Mouse (Mus musculus) megakaryocyte-erythroid progenitor cell, adult 5-6 weeks (primary cell): ENCODE data around the gene Catsper1. TPM values are rescaled to one million over a fixed set of nuclear protein-coding genes. Genes with fewer than 3 reads are reported as not detected.
"Not testable (repeated sequence)": the region's sequence is repeated elsewhere in the genome, so short reads cannot be mapped to it uniquely, and the experiment has no call there.

ENCODE experiments used
- ATAC-seq: replicated peaks from 2 replicates; pipeline ENCODE4 v1.8.0; 2016; ENCODE audit warnings: mild to moderate bottlenecking, inconsistent platforms; ENCODE audit not compliant: severe bottlenecking, poor library complexity, low FRiP score, low TSS enrichment
- total RNA-seq, 2 experiments: library from RNA; stranded (forward) in 1 of 2; stranded (reverse) in 1 of 2; fragments of 200-1000, 215-1000 nt in 1 of 2; fragments of >200 nt in 1 of 2; fragmentation: Nextera tagmentation in 1 of 2; gene quantifications; 2 replicates each; pipeline ENCODE4 v1.2.3; 2014 to 2017

The Catsper1 gene
- total RNA-seq, 2 experiments from 2014 or later, result not detected

GRCm38 (mm10) chr19:5348526-5349501 lies 13.3 kb downstream of the Catsper1 start:
- ATAC-seq, result peak; percentile 71

GRCm38 (mm10) chr19:5349502-5349873 lies 13.9 kb downstream of the Catsper1 start, which contains the start of gene Cst6:
Cst6 (minus strand) TSS chr19:5349574.
- not testable (repeated sequence) for ATAC-seq

GRCm38 (mm10) chr19:5353609-5354008 lies 18.1 kb downstream of the Catsper1 start:
- no peak for ATAC-seq

DNA sequence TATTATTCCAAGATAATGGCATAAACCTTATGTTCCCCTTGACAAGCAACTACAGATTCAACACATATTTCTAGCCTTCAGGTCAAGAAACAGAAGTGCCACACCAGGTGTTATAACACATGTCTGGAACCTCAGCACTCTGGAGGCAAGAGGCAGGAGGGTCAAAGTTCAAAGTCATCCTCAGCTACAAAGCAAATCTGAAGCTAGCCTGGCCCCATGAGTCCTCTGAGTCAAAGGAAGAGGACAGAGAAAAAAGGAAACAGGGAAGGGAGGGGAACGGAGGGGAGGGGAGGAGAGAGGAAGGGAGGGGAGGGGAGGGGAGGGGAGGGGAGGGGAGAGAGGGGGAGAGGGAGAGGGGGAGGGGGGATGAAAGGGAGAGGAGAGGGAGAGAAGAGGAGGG lies 20.5 kb downstream of the Catsper1 start:
- no peak for ATAC-seq

- no peak for ATAC-seq
Observed at GRCm38 (mm10) chr19:5362186-5362585, 26.6 kb downstream of the Catsper1 start.

- no peak for ATAC-seq
Observed at GRCm38 (mm10) chr19:5364124-5364523, 28.6 kb downstream of the Catsper1 start.

DNA sequence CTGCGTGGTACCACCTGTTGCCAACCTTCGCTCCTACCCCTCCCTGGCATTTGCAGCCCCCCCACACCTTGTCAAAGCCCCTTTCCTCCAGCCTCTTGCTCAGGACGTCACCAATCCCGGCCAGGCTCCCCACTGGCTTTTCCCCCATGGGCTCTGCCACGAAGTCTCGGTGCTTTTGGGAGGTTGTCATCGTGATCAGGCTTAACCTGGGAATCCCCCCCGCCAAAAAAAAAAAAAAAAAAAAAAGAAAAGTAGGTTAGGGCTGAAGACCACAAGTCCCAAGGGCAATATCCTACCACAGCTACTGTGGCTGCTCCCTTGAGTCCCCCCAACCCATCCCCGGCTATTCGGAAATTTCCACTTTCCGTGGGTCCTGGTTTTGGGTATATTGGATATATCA lies 30.2 kb downstream of the Catsper1 start:
- no peak for ATAC-seq

DNA sequence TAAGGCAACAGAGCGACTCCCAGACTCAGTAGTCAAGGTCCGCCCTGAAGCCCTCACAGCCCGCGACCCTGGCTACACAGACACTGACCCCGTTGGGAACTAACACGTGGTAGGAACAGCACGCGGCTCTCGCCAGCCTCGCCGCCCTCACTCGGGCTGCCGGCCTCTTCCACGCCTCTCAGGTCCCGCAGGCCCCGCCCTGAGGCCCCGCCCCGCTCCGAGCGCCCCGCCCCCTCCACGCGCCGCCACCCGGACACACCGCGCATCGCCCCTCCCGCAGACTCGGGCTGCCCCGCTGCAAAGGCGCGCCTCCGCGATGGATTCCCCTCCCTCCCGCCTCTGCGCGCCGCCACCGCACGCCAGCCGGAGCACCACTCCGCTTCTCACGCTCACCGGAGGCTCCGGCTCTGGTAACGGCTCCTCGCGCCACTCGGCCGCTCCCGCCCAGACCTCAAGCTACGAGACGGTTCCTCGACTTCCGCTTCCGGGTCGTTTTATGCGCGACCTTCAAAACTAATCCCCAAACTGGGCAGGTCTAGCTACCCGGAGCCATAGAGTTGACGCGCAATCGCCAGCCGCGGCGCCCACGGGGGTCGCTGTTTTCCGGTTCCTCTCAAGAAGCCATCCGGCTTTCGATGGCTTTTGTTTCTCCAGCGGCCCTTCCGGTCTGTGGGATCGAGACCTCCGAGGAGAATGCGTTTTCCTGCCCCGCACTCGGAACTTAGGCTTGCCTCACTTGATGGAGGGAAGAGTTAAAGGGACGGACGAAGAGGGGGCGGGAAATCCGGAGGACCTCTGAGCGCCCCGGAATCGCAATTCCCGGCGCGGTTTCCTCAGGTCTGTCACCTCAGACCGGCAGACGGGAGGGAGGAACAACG lies 30.9 kb downstream of the Catsper1 start, which contains the start of gene Eif1ad:
Eif1ad (plus strand) TSS at position 567 of the 878 bp plus-strand sequence.
- peak; percentile 79 for ATAC-seq

GRCm38 (mm10) chr19:5367053-5367359 lies 31.5 kb downstream of the Catsper1 start, which contains the start of gene Banf1:
Banf1 (minus strand) TSS chr19:5367168.
- ATAC-seq, result peak; percentile 25

- ATAC-seq, result no peak
Observed at GRCm38 (mm10) chr19:5367455-5367854, 31.9 kb downstream of the Catsper1 start.

- no peak for ATAC-seq
Observed at GRCm38 (mm10) chr19:5370932-5371331, 35.4 kb downstream of the Catsper1 start.

- ATAC-seq, result no peak
Observed at GRCm38 (mm10) chr19:5372724-5373123, 37.2 kb downstream of the Catsper1 start.

DNA sequence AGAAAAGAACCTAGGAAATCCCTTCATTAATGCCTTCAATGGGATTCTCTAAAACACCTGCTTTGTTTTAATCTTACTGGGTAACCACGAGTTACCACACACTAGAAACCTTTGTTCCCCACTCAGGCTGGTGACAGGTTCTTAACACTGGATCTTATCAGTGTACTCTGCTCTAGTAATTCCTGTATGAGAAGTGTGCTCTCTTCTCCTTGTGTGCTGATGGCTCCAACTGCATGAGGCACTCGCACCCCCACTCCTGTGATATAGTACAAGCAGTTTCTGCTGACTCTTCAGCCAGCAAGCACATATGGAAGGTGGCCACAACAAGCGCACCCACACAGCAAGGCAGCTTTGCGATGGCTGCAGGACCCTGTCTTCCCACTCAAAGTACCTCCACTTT lies 38.6 kb downstream of the Catsper1 start:
- no peak for ATAC-seq

- ATAC-seq, result no peak
Observed at GRCm38 (mm10) chr19:5374748-5375147, 39.2 kb downstream of the Catsper1 start.

GRCm38 (mm10) chr19:5377446-5377845 lies 41.9 kb downstream of the Catsper1 start:
- ATAC-seq, result no peak

DNA sequence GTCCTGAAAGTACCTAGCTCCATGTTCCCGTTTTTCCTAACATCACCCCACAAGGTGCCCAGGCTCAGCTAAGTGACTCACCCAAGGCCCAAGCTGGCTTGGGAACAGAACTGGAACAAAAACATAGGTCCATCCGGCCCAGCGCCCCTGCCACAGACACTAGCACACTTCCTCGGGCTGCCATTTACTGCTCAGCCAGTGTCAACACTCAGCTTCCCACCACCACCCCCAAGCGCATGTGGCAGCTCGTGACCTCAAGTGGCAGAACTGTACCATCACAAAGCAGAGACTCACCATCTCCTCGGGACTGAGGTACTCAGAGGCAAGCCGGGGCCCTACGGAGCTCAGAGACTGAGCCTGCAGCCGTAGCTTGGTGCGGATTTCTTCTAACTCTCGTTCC lies 47.8 kb downstream of the Catsper1 start:
- ATAC-seq, result no peak

DNA sequence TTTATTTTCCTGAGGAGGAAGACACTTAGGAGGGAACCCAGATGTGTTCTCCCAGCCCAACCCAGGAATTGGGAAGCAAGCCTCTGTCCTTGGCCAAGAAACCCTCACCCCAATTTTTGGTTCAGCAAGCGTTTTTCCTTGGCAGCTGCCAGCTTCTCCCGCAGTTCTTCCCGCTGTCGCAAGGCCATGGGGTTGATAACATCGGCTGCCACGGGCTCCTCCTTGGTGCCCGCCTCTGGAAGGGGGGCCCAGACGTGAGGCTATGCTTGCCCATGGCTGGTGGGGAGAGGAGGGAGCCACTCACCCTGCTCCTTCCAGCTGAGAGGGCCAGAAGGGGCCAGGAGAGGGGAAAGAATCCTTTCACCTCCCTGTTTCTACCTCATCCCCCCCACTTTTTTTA lies 49.2 kb downstream of the Catsper1 start:
- ATAC-seq, result no peak

DNA sequence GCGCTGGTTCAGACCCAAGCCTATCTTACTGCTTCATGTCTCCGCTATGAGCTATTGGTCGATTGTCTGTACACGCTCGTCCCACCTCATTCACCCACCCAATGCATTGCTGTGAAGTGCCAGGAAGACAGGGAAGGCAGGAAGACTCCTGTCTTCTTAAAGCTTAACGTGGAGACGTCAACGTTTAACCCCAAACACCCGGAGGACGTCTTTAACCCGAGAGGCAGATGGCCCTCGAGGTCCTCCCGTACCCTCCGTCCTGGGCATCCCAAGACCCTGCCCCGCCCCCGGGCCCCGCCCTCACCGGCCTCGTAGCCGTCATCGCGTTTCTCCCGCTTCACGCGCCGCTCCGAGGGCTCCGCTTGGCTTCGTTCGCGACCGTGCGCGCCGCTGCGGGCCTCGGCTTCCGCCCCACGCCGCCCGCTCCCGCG lies 52.5 kb downstream of the Catsper1 start:
- ATAC-seq, result no peak

GRCm38 (mm10) chr19:5388588-5389242 lies 53.2 kb downstream of the Catsper1 start, which contains the start of gene Sart1:
Sart1 (minus strand) TSS chr19:5388703.
- peak; percentile 85 for ATAC-seq

- ATAC-seq, result peak; percentile 63
Observed at GRCm38 (mm10) chr19:5389647-5390046, 54.1 kb downstream of the Catsper1 start.
